Mouse (Mus musculus): ENCODE results near the gene Pigr.

- TF ChIP-seq EP300 (optimal IDR thresholded peaks at IDR 0.05) (no peak), CTCF (IDR thresholded peaks at IDR 0.05; ENCODE audit: low read depth) (peak; percentile 73)
These were observed 39.5 kb upstream of the Pigr start for GRCm38 (mm10) chr1:130787001-130787400.
